Mouse (Mus musculus) MEL (cell line): Measurements from ENCODE around the gene Ctrb1. TPM values are rescaled to one million over a fixed set of nuclear protein-coding genes. Genes with fewer than 3 reads are reported as not detected.

Experiments
- DNase-seq: peaks from one replicate; pipeline ENCODE4 v3.0.0; 2011; ENCODE audit warnings: low read depth, low spot score
- H3K27ac ChIP-seq: 2 replicates; pipeline ENCODE4 v1.5.1; 2012; ENCODE audit warnings: low read depth, mild to moderate bottlenecking, control low read depth, low read length, moderate library complexity; ENCODE audit not compliant: control insufficient read depth
- H3K27me3 ChIP-seq, 2 experiments: fragments of 150-350 bp in 1 of 2; sonication (generic) in 1 of 2; 2 replicates each; pipeline ENCODE4 v1.6.1; 2012; ENCODE audit warnings: low read length in 2 of 2, mild to moderate bottlenecking in 2 of 2, improper control_type of control experiment in 1 of 2, moderate library complexity in 1 of 2; ENCODE audit not compliant: insufficient read depth in 2 of 2, control insufficient read depth in 1 of 2
- H3K36me3 ChIP-seq, 2 experiments: 2 replicates each; pipeline ENCODE4 v1.6.1; 2012 to 2014; ENCODE audit warnings: low read length in 2 of 2, improper control_type of control experiment in 1 of 2, inconsistent platforms in 1 of 2, mild to moderate bottlenecking in 1 of 2; ENCODE audit not compliant: insufficient read depth in 2 of 2, control insufficient read depth in 1 of 2
- H3K4me1 ChIP-seq, 2 experiments: fragments of 150-350 bp in 1 of 2; sonication (generic) in 1 of 2; 2 replicates each; pipeline ENCODE4 v1.6.1; 2012; ENCODE audit warnings: low read length in 2 of 2, improper control_type of control experiment in 1 of 2, mild to moderate bottlenecking in 1 of 2; ENCODE audit not compliant: insufficient read depth in 2 of 2, control insufficient read depth in 1 of 2
- H3K4me3 ChIP-seq, 2 experiments: fragments of 150-350 bp in 1 of 2; sonication (generic) in 1 of 2; 2 replicates each; pipeline ENCODE4 v1.5.1; 2012; ENCODE audit warnings: low read depth in 2 of 2, low read length in 2 of 2, mild to moderate bottlenecking in 2 of 2, moderate library complexity in 2 of 2, control low read depth in 1 of 2, improper control_type of control experiment in 1 of 2; ENCODE audit not compliant: control insufficient read depth in 1 of 2, insufficient read depth in 1 of 2
- H3K79me2 ChIP-seq: 2 replicates; pipeline ENCODE4 v1.6.1; 2012; ENCODE audit warnings: mild to moderate bottlenecking, low read length, moderate library complexity; ENCODE audit not compliant: control insufficient read depth, poor library complexity, insufficient read depth
- H3K9ac ChIP-seq: 2 replicates; pipeline ENCODE4 v1.6.1; 2012; ENCODE audit warnings: low read depth, mild to moderate bottlenecking, control low read depth, low read length, moderate library complexity; ENCODE audit not compliant: control insufficient read depth, poor library complexity, severe bottlenecking
- H3K9me3 ChIP-seq: fragments of 150-350 bp; sonication (generic); replicated peaks from 2 replicates; pipeline ENCODE4 v1.6.1; 2012; ENCODE audit warnings: mild to moderate bottlenecking, low read length, improper control_type of control experiment, moderate library complexity; ENCODE audit not compliant: insufficient read depth
- CHD2 ChIP-seq: IDR thresholded peaks from 2 replicates; pipeline ENCODE4 v1.6.1; 2011; ENCODE audit warnings: low read length, improper control_type of control experiment
- ELF1 ChIP-seq: IDR thresholded peaks from 2 replicates; pipeline ENCODE4 v1.6.1; 2014; ENCODE audit warnings: low read depth, mild to moderate bottlenecking, inconsistent platforms, low read length, improper control_type of control experiment, moderate library complexity
- EP300 ChIP-seq, 2 experiments: IDR thresholded peaks; 2 replicates each; pipeline ENCODE4 v1.6.1; 2011; ENCODE audit warnings: improper control_type of control experiment in 2 of 2, low read length in 2 of 2, low read depth in 1 of 2, mild to moderate bottlenecking in 1 of 2
- GATA1 ChIP-seq: IDR thresholded peaks from 2 replicates; pipeline ENCODE4 v1.6.1; 2011; ENCODE audit warnings: low read depth, low read length, improper control_type of control experiment
- JUND ChIP-seq: IDR thresholded peaks from 2 replicates; pipeline ENCODE4 v1.6.1; 2011; ENCODE audit warnings: low read depth, mild to moderate bottlenecking, improper control_type of control experiment, low read length
- MAFK ChIP-seq: IDR thresholded peaks from 2 replicates; pipeline ENCODE4 v1.6.1; 2011; ENCODE audit warnings: low read depth, mild to moderate bottlenecking, low read length, improper control_type of control experiment, borderline replicate concordance
- NELFE ChIP-seq: IDR thresholded peaks from 2 replicates; pipeline ENCODE4 v1.6.1; 2011; ENCODE audit warnings: low read depth, low read length, improper control_type of control experiment
- POLR2A ChIP-seq, 2 experiments: IDR thresholded peaks; 2 replicates each; pipeline ENCODE4 v1.6.1; 2011 to 2012; ENCODE audit warnings: low read length in 2 of 2, mild to moderate bottlenecking in 2 of 2, control low read depth in 1 of 2, improper control_type of control experiment in 1 of 2, low read depth in 1 of 2, moderate library complexity in 1 of 2; ENCODE audit not compliant: control insufficient read depth in 1 of 2, insufficient read depth in 1 of 2, poor library complexity in 1 of 2
- POLR2AphosphoS2 ChIP-seq: IDR thresholded peaks from 2 replicates; pipeline ENCODE4 v1.6.1; 2011; ENCODE audit warnings: low read length, improper control_type of control experiment
- RCOR1 ChIP-seq: IDR thresholded peaks from 2 replicates; pipeline ENCODE4 v1.6.1; 2012; ENCODE audit warnings: low read depth, mild to moderate bottlenecking, inconsistent platforms, low read length, improper control_type of control experiment
- TAL1 ChIP-seq: IDR thresholded peaks from 2 replicates; pipeline ENCODE4 v1.6.1; 2012; ENCODE audit warnings: mild to moderate bottlenecking, inconsistent platforms, low read length, moderate library complexity, mixed read lengths
- TCF12 ChIP-seq: IDR thresholded peaks from 2 replicates; pipeline ENCODE4 v1.6.1; 2014; ENCODE audit warnings: low read depth, mild to moderate bottlenecking, inconsistent platforms, low read length, improper control_type of control experiment, moderate library complexity
- ZKSCAN1 ChIP-seq: IDR thresholded peaks from 2 replicates; pipeline ENCODE4 v1.6.1; 2012; ENCODE audit warnings: low read depth, mild to moderate bottlenecking, inconsistent platforms, low read length, improper control_type of control experiment, moderate library complexity
- ZMIZ1 ChIP-seq: IDR thresholded peaks from 2 replicates; pipeline ENCODE4 v1.6.1; 2012; ENCODE audit warnings: low read depth, mild to moderate bottlenecking, inconsistent platforms, low read length, improper control_type of control experiment, moderate library complexity
- ZNF384 ChIP-seq: IDR thresholded peaks from 2 replicates; pipeline ENCODE4 v1.6.1; 2012; ENCODE audit warnings: low read depth, mild to moderate bottlenecking, inconsistent platforms, low read length, improper control_type of control experiment
- polyA plus RNA-seq, 2 experiments: library from polyadenylated mRNA; stranded (reverse) in 1 of 2; unstranded in 1 of 2; fragments of >175 nt in 1 of 2; fragments of >200 nt in 1 of 2; gene quantifications; 2 replicates each; pipeline versions ENCODE4 v1.2.1 to v1.2.4; 2012; ENCODE audit warnings: low replicate concordance in 2 of 2, low read depth in 1 of 2; ENCODE audit not compliant: insufficient read length in 2 of 2, insufficient read depth in 1 of 2, missing spikeins in 1 of 2
- total RNA-seq: library from RNA; depleted of rRNA; stranded (reverse); fragments of 300-350 nt; gene quantifications from 2 replicates; pipeline ENCODE4 v1.2.3, GENCODE M21; 2012

Gene Ctrb1
- total and polyA plus RNA-seq, 3 experiments: not detected

DNA sequence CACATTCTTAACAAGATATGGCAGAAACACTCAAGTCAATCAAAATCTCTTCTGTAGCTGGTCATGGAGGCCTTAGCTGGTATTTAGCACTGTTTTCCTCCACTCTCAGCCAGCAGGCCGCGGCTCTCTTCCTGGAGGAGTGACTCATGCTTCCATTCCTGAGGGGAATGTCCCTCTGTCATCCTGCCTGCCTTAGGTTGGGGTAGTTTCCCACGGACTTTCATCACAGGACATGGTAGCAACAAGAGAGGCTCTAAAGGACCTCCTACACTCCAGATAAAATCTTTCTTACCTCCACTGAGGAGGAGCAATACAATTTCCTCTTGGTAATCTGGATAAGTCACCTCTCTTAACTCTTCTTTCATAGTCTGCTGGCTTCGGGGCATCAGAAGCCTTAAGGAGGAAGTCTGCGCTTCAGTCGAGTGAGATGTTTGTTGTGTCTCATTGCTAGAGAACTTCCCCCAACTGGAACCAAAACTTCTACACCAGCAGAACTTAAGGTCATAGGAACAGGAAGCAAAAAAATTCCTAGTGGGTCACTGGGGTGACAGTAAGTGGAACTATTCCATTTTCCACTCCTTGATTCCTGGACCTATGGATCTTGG, 31.9 kb downstream of the Ctrb1 start:
- Histone ChIP-seq H3K36me3 (peaks cover under 1 to 29% of the 10 kb centered on the region in 2 experiments; a peak in 3 of 4 replicates), H3K27ac (no peak overlapping the region), H3K79me2 (peaks cover 17% of the 10 kb centered on the region), H3K4me3 (no peak overlapping the region), H3K4me1 (peaks cover 8 to 29% of the 10 kb centered on the region in 2 experiments), H3K27me3 (no peaks in the 10 kb centered on the region), H3K9me3 (no peaks in the 10 kb centered on the region), H3K9ac (no peak overlapping the region)
- peak in 1 of 2 experiments; percentile 33; a peak in 2 of 4 replicates for TF ChIP-seq EP300 (IDR thresholded peaks at IDR 0.05; ENCODE audit: low read depth in 1 of 2, low read length in 2 of 2)
- no peak for TF ChIP-seq POLR2A (IDR thresholded peaks at IDR 0.05; ENCODE audit: control insufficient read depth in 1 of 2, insufficient read depth in 1 of 2, low read depth in 1 of 2, low read length in 2 of 2, poor library complexity in 1 of 2)
- no peak for TF ChIP-seq ZKSCAN1
- no peak for TF ChIP-seq ELF1
- TF ChIP-seq GATA1: 0 out of 2 replicates have a peak, but pooled peaks have one; percentile 13
- no peak for TF ChIP-seq RCOR1
- TF ChIP-seq CHD2: no peak
- TF ChIP-seq NELFE: no peak
- DNase-seq: peak; percentile 63

GRCm38 (mm10) chr8:111657312-111657854, 33.4 kb downstream of the Ctrb1 start:
- H3K27ac ChIP-seq: no peak overlapping the region
- H3K4me3 ChIP-seq: no peak overlapping the region
- H3K79me2 ChIP-seq: peaks cover 19% of the 10 kb centered on the region
- TF ChIP-seq RCOR1: peak; percentile 51; the same call in 1 of the 2 replicates
- no peak for TF ChIP-seq POLR2AphosphoS2
- no peak for TF ChIP-seq NELFE
- no peak for TF ChIP-seq ZKSCAN1
- TF ChIP-seq TAL1: peak; percentile 61
- TF ChIP-seq EP300 (IDR thresholded peaks at IDR 0.05; ENCODE audit: low read depth in 1 of 2, low read length in 2 of 2): peak; percentile 44 to 70
- no peak for TF ChIP-seq MAFK
- TF ChIP-seq ZNF384: no peak
- TF ChIP-seq GATA1: peak; percentile 81
- TF ChIP-seq ELF1: 0 out of 2 replicates have a peak, but pooled peaks have one; percentile 16
- TF ChIP-seq ZMIZ1: no peak
- no peak for TF ChIP-seq JUND
- 0 out of 2 replicates have a peak, but pooled peaks have one; percentile 39 for TF ChIP-seq TCF12
- no peak overlapping the region for H3K9ac ChIP-seq
- H3K9me3 ChIP-seq: no peaks in the 10 kb centered on the region
- no peaks in the 10 kb centered on the region for H3K27me3 ChIP-seq
- peaks cover 2 to 29% of the 10 kb centered on the region in 2 experiments; a peak in 3 of 4 replicates for H3K36me3 ChIP-seq
- DNase-seq: peak; percentile 33
- H3K4me1 ChIP-seq: peaks cover 8 to 29% of the 10 kb centered on the region in 2 experiments
